Mouse (Mus musculus): ENCODE results near the gene Trmt61a.

Trmt61a gene

GRCm38 (mm10) chr12:111732921-111733320, 55.0 kb downstream of the Trmt61a start:
- no peak for DNase-seq (ENCODE audit: low spot score in 2 of 2)

All from spleen, postnatal 4 days (tissue).